Mouse (Mus musculus) embryo, embryonic 11.5 days (tissue): ENCODE measurements around the gene 2010111I01Rik.

ENCODE experiments used
- DNase-seq: peaks from one replicate; pipeline ENCODE4 v3.0.0-alpha.2; 2012; ENCODE audit warnings: low read depth, low spot score

Gene 2010111I01Rik

GRCm38 (mm10) chr13:63023243-63024217, 58.8 kb downstream of the 2010111I01Rik start:
- DNase-seq: no peak

- DNase-seq: no peak
These were observed 65.3 kb downstream of the 2010111I01Rik start for GRCm38 (mm10) chr13:63030023-63030422.

GRCm38 (mm10) chr13:63031244-63031643, 66.6 kb downstream of the 2010111I01Rik start:
- no peak for DNase-seq

GRCm38 (mm10) chr13:63032304-63032830, 67.7 kb downstream of the 2010111I01Rik start:
- no peak for DNase-seq

- DNase-seq: no peak
These were observed 68.3 kb downstream of the 2010111I01Rik start for GRCm38 (mm10) chr13:63032958-63033357.

- no peak for DNase-seq
These were observed 68.7 kb downstream of the 2010111I01Rik start for GRCm38 (mm10) chr13:63033364-63033763.

GRCm38 (mm10) chr13:63034666-63035065, 70.0 kb downstream of the 2010111I01Rik start:
- DNase-seq: no peak

GRCm38 (mm10) chr13:63037906-63038305, 73.2 kb downstream of the 2010111I01Rik start:
- DNase-seq: no peak

GRCm38 (mm10) chr13:63038415-63038814, 73.7 kb downstream of the 2010111I01Rik start:
- DNase-seq: no peak

GRCm38 (mm10) chr13:63038871-63039270, 74.2 kb downstream of the 2010111I01Rik start:
- DNase-seq: no peak

GRCm38 (mm10) chr13:63039326-63039725, 74.6 kb downstream of the 2010111I01Rik start:
- DNase-seq: no peak

GRCm38 (mm10) chr13:63039848-63040247, 75.2 kb downstream of the 2010111I01Rik start:
- no peak for DNase-seq

- no peak for DNase-seq
These were observed 81.0 kb downstream of the 2010111I01Rik start for GRCm38 (mm10) chr13:63045504-63046205.

GRCm38 (mm10) chr13:63046206-63047020, 81.7 kb downstream of the 2010111I01Rik start:
- peak; percentile 59 for DNase-seq

- DNase-seq: no peak
These were observed 99.0 kb downstream of the 2010111I01Rik start for GRCm38 (mm10) chr13:63063706-63064105.

GRCm38 (mm10) chr13:63066607-63067006, 101.9 kb downstream of the 2010111I01Rik start:
- no peak for DNase-seq

- DNase-seq: no peak
These were observed 103.9 kb downstream of the 2010111I01Rik start for GRCm38 (mm10) chr13:63068371-63069136.

- DNase-seq: no peak
These were observed 107.2 kb downstream of the 2010111I01Rik start for GRCm38 (mm10) chr13:63071874-63072273.

- no peak for DNase-seq
These were observed 107.7 kb downstream of the 2010111I01Rik start for GRCm38 (mm10) chr13:63072376-63072775.

GRCm38 (mm10) chr13:63073911-63074675, 109.4 kb downstream of the 2010111I01Rik start:
- no peak for DNase-seq
